Mouse (Mus musculus) testis, adult 2 months (tissue): ENCODE measurements at regions not wholly inside any gene's neighbourhood (a gene's known extent, or its start where the extent isn't known, plus 50 kb on each side); places are given as distances from the start of the nearest gene placed in this dataset.

Experiments used
- H3K27ac ChIP-seq: fragments of 200-500 bp; 2 replicates; pipeline ENCODE4 v1.5.1; 2012; ENCODE audit warnings: low read depth, low read length; ENCODE audit not compliant: control insufficient read depth, insufficient read depth
- H3K27me3 ChIP-seq: fragments of 200-500 bp; 2 replicates; pipeline ENCODE4 v1.6.1; 2012; ENCODE audit warnings: mild to moderate bottlenecking, low read length, moderate library complexity; ENCODE audit not compliant: control insufficient read depth, insufficient read depth
- H3K36me3 ChIP-seq: fragments of 200-500 bp; 2 replicates; pipeline ENCODE4 v1.6.1; 2012; ENCODE audit warnings: mild to moderate bottlenecking, low read length; ENCODE audit not compliant: control insufficient read depth, insufficient read depth
- H3K4me1 ChIP-seq: fragments of 200-500 bp; 2 replicates; pipeline ENCODE4 v1.6.1; 2012; ENCODE audit warnings: low read length; ENCODE audit not compliant: control insufficient read depth, insufficient read depth
- H3K4me3 ChIP-seq: fragments of 200-500 bp; 2 replicates; pipeline ENCODE4 v1.5.1; 2012; ENCODE audit warnings: low read depth, mild to moderate bottlenecking, low read length, moderate library complexity, mixed read lengths; ENCODE audit not compliant: control insufficient read depth
- CTCF ChIP-seq: fragments of 200-500 bp; IDR thresholded peaks from 2 replicates; pipeline ENCODE4 v1.5.1; 2012; ENCODE audit warnings: low read depth, mild to moderate bottlenecking, inconsistent platforms, low read length, moderate library complexity; ENCODE audit not compliant: control insufficient read depth, insufficient read depth, insufficient replicate concordance
- POLR2A ChIP-seq: fragments of 200-500 bp; IDR thresholded peaks from 2 replicates; pipeline ENCODE4 v1.6.1; 2012; ENCODE audit warnings: low read depth, mild to moderate bottlenecking, inconsistent platforms, low read length, moderate library complexity; ENCODE audit not compliant: control insufficient read depth

GRCm38 (mm10) chr7:51377584-51377983 lies 133.2 kb upstream of the Ano5 start:
- Histone ChIP-seq H3K27ac (no peak overlapping the region), H3K4me1 (no peaks in the 10 kb centered on the region), H3K27me3 (no peaks in the 10 kb centered on the region), H3K4me3 (no peak overlapping the region), H3K36me3 (no peaks in the 10 kb centered on the region)
- TF ChIP-seq POLR2A (no peak), CTCF (no peak)
